Mouse (Mus musculus) forebrain, embryonic 11.5 days (tissue): ENCODE measurements around the gene Twnk. TPM values are rescaled to one million over a fixed set of nuclear protein-coding genes. Genes with fewer than 3 reads are reported as not detected.

Experiments used
- ATAC-seq: fragments of 200-750 bp; cut with Nextera tagmentation; replicated peaks from 2 replicates; pipeline ENCODE4 v1.8.0; 2017; ENCODE audit warnings: moderate TSS enrichment; ENCODE audit not compliant: low FRiP score
- DNase-seq: peaks from one replicate; pipeline ENCODE4 v3.0.0-alpha.2; 2017; ENCODE audit warnings: low spot score
- H3K27ac ChIP-seq: fragments of 300-500 bp; sonication (generic); 2 replicates; pipeline ENCODE4 v1.5.1; 2014; ENCODE audit warnings: low read depth, low read length
- H3K27me3 ChIP-seq: fragments of 300-500 bp; sonication (generic); 2 replicates; pipeline ENCODE4 v1.6.1; 2014; ENCODE audit warnings: mild to moderate bottlenecking, low read length, mixed read lengths; ENCODE audit not compliant: control insufficient read depth, insufficient read depth
- H3K36me3 ChIP-seq: fragments of 300-500 bp; sonication (generic); 2 replicates; pipeline ENCODE4 v1.6.1; 2014; ENCODE audit warnings: mild to moderate bottlenecking, low read length, moderate library complexity, mixed read lengths; ENCODE audit not compliant: control insufficient read depth, insufficient read depth
- H3K4me1 ChIP-seq: fragments of 300-500 bp; sonication (generic); replicated peaks from 2 replicates; pipeline ENCODE4 v1.6.1; 2014; ENCODE audit warnings: low read length, mixed read lengths; ENCODE audit not compliant: control insufficient read depth, insufficient read depth
- H3K4me2 ChIP-seq: fragments of 300-500 bp; sonication (generic); 2 replicates; pipeline ENCODE4 v1.6.1; 2014; ENCODE audit warnings: low read depth, mild to moderate bottlenecking, low read length, moderate library complexity, mixed read lengths; ENCODE audit not compliant: severe bottlenecking
- H3K4me3 ChIP-seq: fragments of 300-500 bp; sonication (generic); 2 replicates; pipeline ENCODE4 v1.5.1; 2014; ENCODE audit warnings: low read depth, low read length
- H3K9ac ChIP-seq: fragments of 300-500 bp; sonication (generic); 2 replicates; pipeline ENCODE4 v1.6.1; 2014; ENCODE audit warnings: low read length
- H3K9me3 ChIP-seq: fragments of 300-500 bp; sonication (generic); 2 replicates; pipeline ENCODE4 v1.6.1; 2016; ENCODE audit warnings: low read length, mixed read lengths; ENCODE audit not compliant: control insufficient read depth
- WGBS: fragments of 180-500 bp; shearing (Covaris S2); extraction: QIAGEN DNeasy Blood & Tissue Kit; methylation state at CpG from one replicate; pipeline ENCODE4 v1.1.7; 2014; 5-methylcytosine and 5-hydroxymethylcytosine counted together
- polyA plus RNA-seq: library from polyadenylated mRNA; unstranded; fragments of >200 nt; fragmentation: Nextera tagmentation; extraction: Ambion mirVana; gene quantifications from 2 replicates; pipeline ENCODE4 v1.2.1, GENCODE M21; 2014

Twnk gene
- polyA plus RNA-seq, 1 experiment from 2014 or later = 19.9 TPM

GRCm38 (mm10) chr19:45046523-45047321 lies 41.3 kb downstream of the Twnk start:
- Histone ChIP-seq H3K4me3 (peak overlapping the region; percentile 42), H3K27me3 (peaks cover 14% of the 10 kb centered on the region), H3K27ac (peak overlapping the region; percentile 18; the same call in 1 of the 2 replicates), H3K4me2 (peak overlapping the region; percentile 83), H3K9me3 (no peaks in the 10 kb centered on the region), H3K36me3 (no peaks in the 10 kb centered on the region), H3K4me1 (peaks cover 8% of the 10 kb centered on the region; the same call in 1 of the 2 replicates), H3K9ac (peak overlapping the region; percentile 65)
- WGBS = 3% methylated on average over 34 of the region's 34 CpGs
- ATAC-seq (peak; percentile 66), DNase-seq (peak; percentile 76)

DNA sequence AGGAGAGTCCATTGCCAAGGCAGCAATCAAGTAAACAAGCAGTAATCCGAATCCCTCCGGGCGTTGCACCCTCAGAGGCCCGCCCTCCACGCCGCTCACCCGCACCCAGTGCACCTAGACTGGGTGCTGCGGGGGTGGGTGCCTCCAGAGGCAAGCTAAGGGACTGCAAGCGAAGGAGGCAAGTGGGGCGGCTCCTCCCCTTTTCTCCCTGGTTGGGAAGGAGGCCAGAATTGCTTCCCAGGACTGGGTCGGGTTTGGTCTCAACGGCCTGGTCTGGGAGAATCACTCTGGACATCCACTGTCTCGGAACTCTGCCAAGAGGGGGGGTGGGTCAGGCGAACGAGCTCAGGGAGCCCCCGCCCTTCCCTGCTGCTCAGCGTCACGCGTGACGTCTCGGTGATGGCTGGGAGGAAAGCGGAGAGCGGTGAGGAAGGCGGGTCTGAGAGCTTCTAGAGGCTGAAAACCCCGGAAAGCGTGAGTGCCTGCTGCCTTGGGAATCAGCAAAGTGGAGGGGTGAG lies 42.0 kb downstream of the Twnk start, which contains the start of gene Sfxn3:
Sfxn3 (plus strand) TSS at position 87 of the 518 bp plus-strand sequence.
- H3K27me3 ChIP-seq = peaks cover 14% of the 10 kb centered on the region
- H3K9ac ChIP-seq = peak within 1 kb of the TSS; percentile 65
- H3K4me2 ChIP-seq = peak within 1 kb of the TSS; percentile 83
- no peaks in the 10 kb centered on the region for H3K36me3 ChIP-seq
- no peaks in the 10 kb centered on the region for H3K9me3 ChIP-seq
- peak within 1 kb of the TSS; percentile 42 for H3K4me3 ChIP-seq
- H3K27ac ChIP-seq = peak within 1 kb of the TSS; percentile 39
- WGBS = under 1% methylated on average over 26 of the region's 26 CpGs
- ATAC-seq = peak; percentile 73
- DNase-seq = peak; percentile 85
- peaks cover 8% of the 10 kb centered on the region; the same call in 1 of the 2 replicates for H3K4me1 ChIP-seq

- peak; percentile 55 for DNase-seq
- 63% methylated on average over 11 of the region's 11 CpGs for WGBS
- Histone ChIP-seq H3K36me3 (no peaks in the 10 kb centered on the region), H3K4me3 (peak overlapping the region; percentile 42), H3K4me2 (peak overlapping the region; percentile 83), H3K27ac (peak overlapping the region; percentile 39; the same call in 1 of the 2 replicates), H3K4me1 (peaks cover 8% of the 10 kb centered on the region; the same call in 1 of the 2 replicates), H3K9me3 (no peaks in the 10 kb centered on the region), H3K27me3 (peaks cover 14% of the 10 kb centered on the region), H3K9ac (peak overlapping the region; percentile 65)
- ATAC-seq = peak; percentile 67
These were observed 42.6 kb downstream of the Twnk start for GRCm38 (mm10) chr19:45047935-45048643.

DNA sequence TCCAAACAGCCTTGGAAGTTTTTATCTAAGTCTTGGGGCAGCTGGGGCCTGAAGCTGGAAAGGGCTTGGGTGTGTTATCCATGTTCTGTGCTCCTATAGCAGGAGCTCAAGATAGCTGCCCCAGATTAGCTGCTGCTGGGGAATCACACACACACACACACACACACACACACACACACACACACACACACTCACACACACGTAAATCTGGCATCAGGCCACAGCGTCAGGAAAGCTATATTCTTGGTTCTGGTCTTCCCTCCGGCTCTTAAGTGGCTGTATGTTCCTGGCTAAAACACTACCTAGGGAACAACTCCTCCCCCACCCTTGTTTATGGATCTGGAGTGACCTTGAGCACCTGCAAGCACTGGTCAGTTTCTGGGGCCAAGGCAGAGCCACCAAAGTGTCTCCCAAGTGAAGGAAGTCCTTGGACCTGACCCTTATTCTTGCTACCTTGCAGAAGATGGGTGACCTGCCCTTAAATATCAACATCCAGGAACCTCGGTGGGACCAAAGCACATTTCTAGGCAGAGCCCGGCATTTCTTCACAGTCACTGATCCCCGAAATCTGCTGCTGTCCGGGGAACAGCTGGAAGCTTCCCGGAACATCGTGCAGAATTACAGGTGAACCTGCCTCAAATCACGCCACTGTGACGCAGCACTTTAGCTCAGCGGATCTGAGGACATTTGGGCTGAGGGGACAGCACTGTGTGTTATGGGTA lies 43.3 kb downstream of the Twnk start:
- H3K4me1 ChIP-seq = peaks cover 8% of the 10 kb centered on the region; the same call in 1 of the 2 replicates
- H3K9ac ChIP-seq = no peak overlapping the region
- 87% methylated on average over 12 of the region's 12 CpGs for WGBS
- ATAC-seq (no peak), DNase-seq (no peak)
- H3K36me3 ChIP-seq = no peaks in the 10 kb centered on the region
- no peak overlapping the region for H3K27ac ChIP-seq
- peaks cover 14% of the 10 kb centered on the region for H3K27me3 ChIP-seq
- no peak overlapping the region for H3K4me3 ChIP-seq
- H3K9me3 ChIP-seq = no peaks in the 10 kb centered on the region
- H3K4me2 ChIP-seq = no peak overlapping the region

GRCm38 (mm10) chr19:45049523-45049922 lies 44.1 kb downstream of the Twnk start:
- H3K4me2 ChIP-seq = no peak overlapping the region
- H3K9ac ChIP-seq = no peak overlapping the region
- H3K27me3 ChIP-seq = peaks cover 14% of the 10 kb centered on the region

DNA sequence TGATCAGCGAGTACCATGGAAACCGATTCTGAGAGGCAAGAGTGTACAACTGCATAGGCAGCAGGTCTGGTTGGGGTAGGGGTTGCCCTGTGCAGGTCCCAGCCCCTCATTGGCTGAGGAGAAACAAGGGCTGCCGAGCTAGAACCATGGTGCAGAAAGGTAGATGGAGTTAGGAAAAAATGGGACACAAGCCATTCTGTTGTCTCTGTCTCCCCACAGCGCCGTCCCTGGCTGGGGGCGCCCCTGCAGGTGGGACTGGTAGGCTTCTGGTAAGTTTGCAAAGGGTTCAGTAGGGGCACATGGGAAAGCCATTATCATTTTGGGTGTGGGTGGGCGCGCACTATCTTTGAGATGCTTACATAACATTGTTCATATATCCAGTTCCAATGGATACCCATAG lies 48.0 kb downstream of the Twnk start:
- ATAC-seq = no peak
- Histone ChIP-seq H3K4me3 (no peak overlapping the region), H3K9ac (no peak overlapping the region), H3K4me2 (no peak overlapping the region), H3K27me3 (no peaks in the 10 kb centered on the region), H3K4me1 (peaks cover 7% of the 10 kb centered on the region; the same call in 1 of the 2 replicates), H3K27ac (no peak overlapping the region), H3K9me3 (no peaks in the 10 kb centered on the region), H3K36me3 (no peaks in the 10 kb centered on the region)
- 92% methylated on average over 8 of the region's 8 CpGs for WGBS
- DNase-seq = no peak

More at GRCm38 (mm10) chr19:45049523-45049922, 44.1 kb downstream of the Twnk start:
- Histone ChIP-seq H3K36me3 (no peaks in the 10 kb centered on the region), H3K27ac (no peak overlapping the region), H3K9me3 (no peaks in the 10 kb centered on the region), H3K4me3 (no peak overlapping the region), H3K4me1 (peaks cover 8% of the 10 kb centered on the region; the same call in 1 of the 2 replicates)
- 81% methylated on average over 9 of the region's 9 CpGs for WGBS
- ATAC-seq (no peak), DNase-seq (no peak)

- no peaks in the 10 kb centered on the region for H3K27me3 ChIP-seq
- WGBS = 87% methylated on average over 6 of the region's 6 CpGs
- H3K27ac ChIP-seq = no peak overlapping the region
- H3K4me1 ChIP-seq = peaks cover 7% of the 10 kb centered on the region; the same call in 1 of the 2 replicates
- H3K9ac ChIP-seq = no peak overlapping the region; the same call in 1 of the 2 replicates
- ATAC-seq = no peak
- H3K4me3 ChIP-seq = no peak overlapping the region
- H3K9me3 ChIP-seq = no peaks in the 10 kb centered on the region
- DNase-seq = no peak
- H3K4me2 ChIP-seq = no peak overlapping the region
- no peaks in the 10 kb centered on the region for H3K36me3 ChIP-seq
These were observed 49.6 kb downstream of the Twnk start for GRCm38 (mm10) chr19:45054892-45055690.
